Mouse (Mus musculus): ENCODE measurements around the gene Kmt2e.

DNA sequence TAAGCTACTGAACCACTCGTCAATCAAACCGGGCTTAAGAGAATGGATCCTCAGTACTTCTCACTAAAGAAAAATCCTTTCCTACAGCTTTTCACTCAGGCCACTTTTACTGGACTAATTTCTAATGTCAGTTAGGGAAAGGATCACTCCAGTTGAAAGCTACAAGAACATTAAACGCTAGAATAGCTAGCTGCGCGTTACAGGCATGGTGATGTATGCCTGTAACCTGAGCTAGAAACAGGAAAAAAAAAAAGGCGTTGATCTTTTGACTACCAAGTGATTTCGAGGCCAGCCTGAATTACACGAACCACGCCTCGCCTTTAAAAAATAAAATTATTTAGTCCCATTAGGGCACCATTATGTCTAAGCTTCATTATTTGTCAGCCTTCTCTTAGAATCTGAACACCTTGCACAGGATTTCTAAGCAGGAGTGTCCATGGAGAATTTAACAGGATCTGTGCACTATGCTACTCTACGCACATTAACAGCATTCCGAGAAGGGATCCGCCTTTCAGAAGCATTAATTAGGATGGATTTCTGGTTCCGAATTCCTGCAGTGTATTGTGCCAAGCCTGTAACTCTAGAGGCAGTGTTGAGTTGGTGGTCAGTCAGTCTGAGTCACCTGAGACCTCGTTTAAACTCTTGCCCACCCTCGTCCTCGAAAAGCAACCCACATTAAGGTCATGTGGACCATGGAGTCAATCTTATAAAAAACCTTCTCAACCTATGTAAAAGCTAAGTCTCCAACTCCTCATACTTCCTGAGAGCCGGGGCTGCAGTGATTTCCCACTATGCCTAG is 15.2 kb upstream of the Kmt2e start:
- TF ChIP-seq CTCF (IDR thresholded peaks at IDR 0.05; ENCODE audit: low read depth): peak; percentile 5; the same call in 1 of the 2 replicates
- TF ChIP-seq EP300 (IDR thresholded peaks at IDR 0.05; ENCODE audit: low read depth): no peak
